Mouse (Mus musculus) heart, postnatal 25 days (tissue): ENCODE data around the gene Zfp710. TPM values are rescaled to one million over a fixed set of nuclear protein-coding genes. Genes with fewer than 3 reads are reported as not detected.
"Not testable (repeated sequence)": the region's sequence is repeated elsewhere in the genome, so short reads cannot be mapped to it uniquely, and the experiment has no call there.

Experiments used
- DNase-seq: peaks from one replicate; pipeline ENCODE4 v3.0.0; 2022; ENCODE audit warnings: low spot score
- intact Hi-C: fragments of 180-260 bp; cut with DNase I; formaldehyde crosslinking; loops from one replicate; pipeline ENCODE4 v1.15.1; 2025
- total RNA-seq, 2 experiments: library from RNA; stranded (reverse); gene quantifications; 2 replicates each; pipeline ENCODE4 v1.2.3; 2021

Zfp710 gene
- total RNA-seq, 2 experiments from 2014 or later: 27.7 to 29.9 TPM

DNA sequence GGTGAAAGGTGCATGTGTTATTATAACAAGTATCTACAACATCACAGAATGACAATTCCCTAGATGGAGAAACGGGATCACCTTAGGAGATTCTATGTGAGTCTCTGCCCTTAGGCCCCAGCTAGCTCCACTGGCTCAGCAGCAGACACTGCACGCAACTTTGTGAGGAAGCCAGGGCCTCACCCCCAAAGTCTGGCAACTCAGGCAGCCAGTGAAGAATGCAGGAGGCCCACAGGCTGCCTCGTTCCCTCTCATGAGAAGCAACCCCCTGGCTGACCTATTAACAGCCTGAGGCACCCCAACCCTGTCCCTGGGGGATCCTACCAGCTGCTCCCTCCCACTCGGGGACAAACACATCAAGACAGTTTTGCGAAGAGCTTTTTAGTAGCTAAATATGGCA lies 69.9 kb downstream of the Zfp710 start:
- no peak for DNase-seq
- intact Hi-C loops: loop anchor here (5.0 to 10.0 kb wide), 2 partner anchors 157 to 300 kb away; partner anchors contain the start of genes Arpin and Mesp1

DNA sequence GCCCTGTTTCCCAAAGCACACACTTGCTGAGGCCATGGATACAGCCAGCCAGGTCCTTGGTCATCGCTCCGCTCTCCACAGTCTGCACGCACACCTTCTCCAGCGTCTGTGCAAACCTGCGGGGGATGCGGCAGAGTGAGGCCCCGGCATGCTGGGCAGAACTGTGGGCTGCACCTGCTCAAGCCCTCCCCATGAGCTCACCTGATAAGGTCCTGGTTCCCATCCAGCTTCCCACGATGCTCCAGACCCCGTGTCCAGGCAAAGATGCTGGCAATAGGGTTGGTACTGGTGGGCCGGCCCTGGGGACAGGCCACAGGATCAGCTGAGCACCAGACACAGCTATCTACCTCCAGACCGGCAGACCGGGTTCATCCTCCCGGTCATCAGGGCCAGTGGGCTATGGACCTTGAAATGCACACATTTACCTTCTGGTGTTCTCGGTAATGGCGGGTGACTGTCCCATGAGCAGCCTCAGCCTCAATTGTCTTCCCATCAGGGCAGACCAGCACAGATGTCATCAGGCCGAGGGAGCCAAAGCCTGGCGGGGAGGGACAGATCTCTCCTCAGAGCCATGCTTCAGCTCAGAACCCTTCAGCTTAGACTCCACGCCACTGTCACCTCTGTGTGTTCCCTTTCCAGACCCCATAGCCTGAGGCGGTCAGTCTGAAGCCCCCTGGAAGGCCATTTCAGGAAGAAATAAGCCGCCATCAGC lies 71.1 kb downstream of the Zfp710 start:
- no peak for DNase-seq
- intact Hi-C loops: loop anchor here (10.0 kb wide), 1 partner anchor 301 kb away; the partner anchor contains the start of gene Mesp1

DNA sequence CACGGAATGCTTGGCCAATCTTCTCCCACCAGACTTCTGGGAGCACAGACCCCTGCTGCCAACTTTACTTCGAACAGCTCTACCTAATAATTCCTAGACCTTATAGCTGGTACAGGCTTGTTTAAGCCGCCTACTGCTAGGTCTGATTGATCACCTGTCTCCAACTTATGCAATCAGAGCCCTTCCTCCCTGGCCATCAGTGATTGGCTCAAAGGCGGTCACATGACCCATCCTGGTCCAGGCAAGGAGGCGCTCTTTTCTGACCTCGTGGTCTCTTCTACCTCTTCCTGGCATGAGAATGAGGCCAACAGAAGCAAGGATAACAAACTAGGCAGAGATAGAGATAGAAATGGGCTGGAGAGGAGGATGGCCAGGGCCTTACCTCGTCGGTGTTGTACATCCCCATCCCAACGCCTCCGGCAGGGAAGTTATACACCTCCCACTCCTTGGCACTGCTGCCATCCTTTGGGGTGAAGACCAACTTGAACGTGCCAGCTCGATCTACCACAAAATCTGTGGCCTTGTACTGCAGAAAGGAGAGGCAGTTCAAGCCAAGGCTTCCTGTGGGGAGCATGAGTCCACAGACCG lies 73.9 kb downstream of the Zfp710 start:
- DNase-seq: no peak
- intact Hi-C loops: loop anchor here (10.0 kb wide), 1 partner anchor 304 kb away; the partner anchor contains the start of gene Mesp1

DNA sequence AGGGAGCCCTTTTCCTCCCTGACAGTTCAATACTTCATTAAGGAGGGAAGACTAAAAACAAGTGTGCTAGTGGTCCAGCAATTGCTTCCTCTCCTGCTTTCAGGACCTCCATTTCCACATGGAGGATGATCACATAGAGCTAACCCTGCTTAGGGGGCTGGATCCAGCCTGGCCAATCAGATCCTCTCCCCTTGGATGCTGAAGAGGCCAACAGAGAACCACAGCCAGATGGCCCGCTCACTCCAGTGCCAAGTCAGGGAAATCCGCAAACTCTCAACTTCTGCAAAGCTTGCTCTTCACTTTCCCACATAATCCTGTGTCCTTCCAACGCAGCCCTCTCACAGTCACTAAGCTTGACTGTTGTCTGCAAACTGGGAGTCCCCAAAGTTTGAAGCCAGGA lies 78.7 kb downstream of the Zfp710 start:
- no peak for DNase-seq
- intact Hi-C loops: no loop called here

DNA sequence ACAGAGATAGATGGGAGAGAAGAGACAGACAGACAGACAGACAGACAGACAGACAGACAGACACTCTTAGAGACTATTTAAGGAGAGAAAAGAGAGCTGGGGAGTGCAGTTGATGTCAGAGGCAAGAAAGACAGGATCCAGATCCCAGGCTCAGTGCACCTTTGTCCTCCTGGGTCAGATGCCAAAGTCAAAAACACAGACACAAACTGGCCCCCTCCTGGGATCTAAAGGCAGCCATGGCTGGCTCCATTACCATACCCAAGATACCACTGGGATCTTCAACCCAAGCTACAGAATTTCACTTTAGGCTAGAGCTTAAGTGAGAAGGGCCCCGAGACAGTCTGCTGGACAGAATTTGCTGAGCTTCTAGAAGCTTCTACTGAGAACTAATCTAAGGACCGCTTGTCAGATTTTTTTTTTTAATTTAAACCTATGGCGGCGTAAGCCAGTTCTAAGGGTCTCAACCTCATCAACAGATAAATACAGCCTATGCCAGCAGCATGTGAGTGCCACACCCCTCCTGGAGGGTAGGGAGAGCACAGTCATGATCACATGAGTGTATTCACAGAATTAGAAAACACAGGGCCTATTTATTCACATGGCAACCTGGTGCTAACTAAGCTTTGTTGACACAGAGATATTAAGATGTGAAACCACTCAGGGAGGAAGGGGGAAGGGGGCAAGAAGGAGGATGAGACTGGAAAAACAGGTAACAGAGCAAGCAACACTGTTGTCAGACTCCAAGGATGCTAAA lies 81.2 kb downstream of the Zfp710 start:
- DNase-seq: no peak
- intact Hi-C loops: no loop called here

DNA sequence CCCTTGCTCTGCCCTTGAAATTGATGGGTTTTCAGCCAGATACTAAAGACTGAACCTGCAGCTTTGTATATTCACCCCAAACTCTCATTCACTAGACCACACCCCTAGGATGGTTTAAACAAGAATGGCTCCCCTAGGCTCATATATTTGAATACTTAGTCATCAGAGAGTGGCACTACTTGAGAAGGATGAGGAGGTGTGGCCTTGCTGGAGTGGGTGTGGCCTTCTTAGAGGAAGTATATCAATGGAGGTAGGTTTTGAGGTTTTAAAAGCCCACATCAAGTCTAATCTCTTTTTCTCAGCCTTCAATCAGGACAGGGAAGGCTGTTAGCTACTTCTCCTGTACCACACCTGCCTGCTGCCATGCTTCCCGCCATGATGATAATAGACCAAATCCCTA lies 81.8 kb downstream of the Zfp710 start:
- intact Hi-C loops: no loop called here
- no peak for DNase-seq

DNA sequence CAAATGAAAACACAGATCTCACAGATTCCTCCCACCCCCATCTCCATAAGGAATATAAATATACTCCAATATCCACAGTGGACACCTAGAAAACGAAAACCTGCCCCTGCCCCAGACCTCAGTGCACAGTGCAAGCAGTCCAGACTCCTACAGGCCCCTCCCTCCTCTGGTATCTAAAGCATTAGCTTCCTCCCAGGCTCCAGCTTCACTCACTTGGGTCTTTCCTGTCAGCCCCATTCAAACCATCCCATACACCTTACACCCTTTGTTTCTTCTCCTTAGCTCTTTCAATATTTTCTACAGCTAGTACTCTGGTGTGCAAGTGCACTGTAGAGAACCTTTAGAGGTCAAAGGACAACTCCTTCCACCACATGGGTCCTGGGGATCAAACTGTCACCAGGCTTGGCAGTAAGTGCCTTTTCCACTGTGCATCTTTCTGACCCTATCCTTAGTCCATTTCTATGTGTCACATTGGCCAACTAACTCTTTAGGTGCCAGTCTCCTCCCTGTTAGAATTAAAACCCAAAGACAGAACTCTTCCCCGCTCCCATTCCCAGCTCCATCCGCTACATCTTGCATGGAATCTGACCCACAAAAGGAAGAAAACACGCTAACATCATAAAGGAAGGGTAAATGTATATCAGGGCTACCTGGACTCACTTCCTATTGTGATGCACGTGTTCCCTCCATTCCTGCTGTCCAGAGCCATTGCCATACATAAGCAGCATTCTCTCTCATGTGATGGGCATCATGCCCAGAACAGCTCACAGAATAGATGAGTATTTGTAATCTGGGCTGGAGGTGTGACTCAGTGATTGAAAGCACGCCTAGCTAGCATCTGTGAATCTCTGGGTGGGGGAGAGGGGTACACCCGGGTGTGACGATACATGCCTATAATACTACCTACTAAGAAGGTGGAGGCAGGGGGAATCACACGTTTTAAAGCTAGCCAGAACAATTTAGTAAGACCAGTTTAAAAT lies 86.7 kb downstream of the Zfp710 start:
- intact Hi-C loops: no loop called here
- DNase-seq: no peak

DNA sequence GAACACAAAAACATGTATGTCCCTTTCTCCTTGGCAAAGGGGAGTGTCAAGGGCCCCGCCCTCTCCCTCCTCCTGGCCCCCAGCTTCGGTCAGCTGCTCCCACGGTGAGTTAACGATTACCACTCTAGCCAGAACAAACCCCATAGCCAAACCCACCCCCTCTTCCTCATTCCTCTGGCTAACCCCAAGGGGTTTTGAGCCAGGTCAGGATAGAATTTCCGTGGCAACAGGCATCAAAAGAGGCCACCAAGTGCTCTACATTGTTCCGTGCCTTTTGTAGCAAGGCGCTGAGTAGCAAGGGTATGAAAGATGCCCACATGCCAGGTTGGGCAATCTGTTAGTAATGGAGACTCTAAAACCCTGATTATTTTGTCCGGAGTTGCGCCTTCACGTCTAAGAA lies 89.4 kb downstream of the Zfp710 start:
- intact Hi-C loops: no loop called here
- DNase-seq: peak; percentile 49

DNA sequence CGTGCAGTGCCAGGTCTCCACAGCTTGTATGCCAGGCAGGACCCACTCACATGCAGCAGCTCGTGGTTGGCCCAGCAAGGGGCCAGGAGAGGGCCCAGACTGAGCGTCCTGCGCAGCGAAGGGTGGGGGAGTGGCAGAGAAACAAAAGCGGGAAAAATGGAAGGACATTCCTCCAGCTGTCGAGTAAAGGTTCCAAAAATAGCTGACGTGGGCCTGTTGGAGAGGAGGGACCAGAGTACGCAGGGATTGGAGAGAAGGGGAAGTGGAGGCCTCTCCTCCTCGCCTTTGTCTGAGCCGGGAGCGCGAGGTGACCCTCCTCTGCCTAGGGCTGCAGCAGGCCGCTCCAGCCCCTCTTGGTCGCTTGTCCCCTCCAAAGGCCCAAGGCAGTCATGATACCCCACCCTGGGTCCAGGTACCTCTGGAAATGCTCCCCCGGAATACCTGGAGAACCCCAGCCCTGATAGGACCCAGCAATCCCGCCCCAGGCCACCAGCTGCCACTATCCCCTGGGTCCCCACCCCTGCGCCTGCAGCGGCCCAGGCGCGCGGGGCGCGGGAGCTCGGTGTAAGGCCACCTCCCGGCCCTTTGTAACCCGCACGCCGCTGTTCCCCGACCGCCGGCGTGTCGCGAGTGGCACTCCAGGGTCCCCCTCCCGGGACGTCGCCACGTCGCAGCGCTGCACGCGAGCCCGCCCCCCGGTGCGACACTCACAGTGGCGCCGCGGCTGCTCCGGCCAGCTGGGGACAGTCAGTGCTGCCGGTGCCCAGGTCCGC lies 90.0 kb downstream of the Zfp710 start:
- intact Hi-C loops: no loop called here
- peak; percentile 57 for DNase-seq

DNA sequence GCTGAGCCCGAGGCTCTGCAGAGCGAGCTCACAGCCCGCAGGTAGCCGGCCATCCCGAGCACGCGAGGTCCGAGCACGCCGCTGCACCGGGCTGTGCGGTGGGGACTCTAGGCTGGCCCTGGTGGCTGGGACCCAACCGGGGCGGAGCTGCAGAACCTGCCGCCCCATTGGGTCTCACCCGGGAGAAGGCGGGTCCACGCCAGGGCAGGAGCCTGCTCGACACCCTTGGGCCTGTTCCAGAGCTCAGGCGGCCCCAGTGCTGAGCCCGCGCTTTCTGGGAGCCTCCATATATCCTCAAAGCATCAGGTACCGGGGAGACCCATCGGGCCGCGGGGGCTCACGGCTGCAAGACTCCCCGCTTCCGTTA lies 90.6 kb downstream of the Zfp710 start, which contains the start of gene Idh2:
Gene Idh2, minus strand, starts transcription at position 169 of the 367 bp plus-strand sequence.
- intact Hi-C loops: no loop called here
- peak; percentile 90 for DNase-seq

DNA sequence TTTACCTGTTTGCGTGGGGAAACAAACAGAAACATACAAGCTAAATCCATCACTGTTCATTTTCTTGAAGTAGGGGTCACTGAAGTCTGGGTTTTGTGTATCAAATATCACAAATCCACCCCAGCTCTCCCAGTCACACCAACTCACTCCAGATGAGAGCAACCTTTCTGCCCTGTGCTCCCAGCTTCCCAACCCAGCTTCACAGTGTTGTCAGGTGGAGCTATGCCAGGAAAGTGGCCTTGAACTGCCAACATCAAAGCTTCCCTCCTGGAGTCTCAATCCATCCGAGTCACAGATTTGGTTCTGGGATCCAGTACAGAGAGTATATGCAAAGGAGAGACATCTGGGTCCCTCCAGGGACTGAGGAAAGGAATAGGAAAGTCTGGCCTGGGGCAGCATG lies 91.5 kb downstream of the Zfp710 start:
- intact Hi-C loops: no loop called here
- DNase-seq: no peak

DNA sequence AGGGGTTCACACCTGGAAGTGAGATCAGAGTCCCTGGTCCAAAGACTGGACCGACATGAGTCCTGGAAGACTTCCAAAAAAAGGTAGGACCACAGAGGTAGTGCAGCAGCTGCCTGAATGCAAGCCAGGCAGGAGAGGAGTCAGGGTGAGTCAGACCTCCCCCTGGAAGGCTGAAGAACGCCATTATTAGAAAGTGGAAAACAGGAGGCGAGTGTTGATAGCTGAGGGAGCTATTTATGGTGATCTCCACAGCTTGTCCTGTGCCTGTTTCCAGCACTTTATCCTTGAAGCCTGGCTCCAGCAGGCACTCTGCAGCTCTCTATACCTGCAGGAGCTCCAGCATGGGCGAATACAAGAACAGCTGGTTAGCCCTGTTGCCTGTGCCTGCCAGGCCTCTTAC lies 94.6 kb downstream of the Zfp710 start:
- intact Hi-C loops: loop anchor here (1.0 kb wide), 1 partner anchor 11 kb away; no protein-coding TSS in a partner anchor
- DNase-seq: no peak

DNA sequence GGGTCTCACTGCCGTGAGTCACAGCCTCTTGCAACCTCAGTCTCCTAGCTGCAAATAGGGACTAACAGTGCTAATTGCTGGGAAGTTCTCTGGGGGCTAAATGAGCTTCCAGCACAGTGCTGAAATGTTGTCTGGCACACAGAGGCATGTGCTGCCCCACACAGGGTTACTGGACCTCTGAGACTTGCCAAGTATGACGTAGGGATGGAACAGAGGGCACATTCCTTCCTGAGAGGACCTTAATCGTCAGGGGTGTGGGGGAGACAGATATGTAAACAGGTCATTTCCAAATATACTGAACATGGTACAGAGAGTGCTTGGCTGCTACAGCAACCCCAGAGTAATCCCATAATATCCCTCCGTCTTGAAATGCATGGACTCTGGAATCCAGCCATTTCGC lies 96.5 kb downstream of the Zfp710 start:
- DNase-seq: no peak
- intact Hi-C loops: no loop called here

DNA sequence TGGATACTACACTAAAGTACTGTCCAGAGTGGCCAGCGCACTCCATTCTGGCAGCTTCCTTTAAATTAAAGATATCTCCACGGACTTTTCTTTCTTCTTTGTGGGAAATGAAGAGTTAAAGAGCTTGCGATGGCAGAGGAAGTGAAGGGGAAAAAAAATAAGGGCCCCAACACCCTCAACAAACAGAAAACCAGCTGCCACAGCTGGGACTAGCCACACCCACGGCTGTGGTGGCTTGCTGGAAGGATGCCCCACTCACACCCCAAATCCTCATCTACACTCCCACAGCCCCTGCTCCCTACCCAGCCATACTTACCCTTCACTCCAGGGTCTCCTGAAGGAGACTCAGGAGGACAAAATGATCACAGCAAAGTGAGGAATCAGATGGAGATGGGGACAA lies 98.5 kb downstream of the Zfp710 start:
- intact Hi-C loops: no loop called here
- no peak for DNase-seq

DNA sequence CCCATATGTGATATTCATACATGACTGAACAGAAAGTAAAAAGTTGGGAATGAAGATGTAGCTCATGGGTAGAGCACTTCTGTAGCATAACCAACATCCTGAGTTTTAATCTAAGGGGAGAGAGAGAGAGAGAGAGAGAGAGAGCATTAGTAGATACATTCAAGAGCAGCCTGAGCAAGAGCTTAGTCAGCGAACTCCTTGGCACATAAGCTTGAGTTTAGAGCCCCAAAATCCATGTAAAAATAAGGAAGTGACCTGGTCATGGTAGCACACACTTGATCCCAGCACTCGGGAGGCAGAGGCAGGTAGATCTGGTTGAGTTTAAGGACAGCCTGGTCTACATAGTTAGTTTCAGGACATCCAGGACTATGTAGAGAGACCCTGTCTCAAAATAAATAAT lies 99.1 kb downstream of the Zfp710 start:
- no peak for DNase-seq
- intact Hi-C loops: no loop called here

DNA sequence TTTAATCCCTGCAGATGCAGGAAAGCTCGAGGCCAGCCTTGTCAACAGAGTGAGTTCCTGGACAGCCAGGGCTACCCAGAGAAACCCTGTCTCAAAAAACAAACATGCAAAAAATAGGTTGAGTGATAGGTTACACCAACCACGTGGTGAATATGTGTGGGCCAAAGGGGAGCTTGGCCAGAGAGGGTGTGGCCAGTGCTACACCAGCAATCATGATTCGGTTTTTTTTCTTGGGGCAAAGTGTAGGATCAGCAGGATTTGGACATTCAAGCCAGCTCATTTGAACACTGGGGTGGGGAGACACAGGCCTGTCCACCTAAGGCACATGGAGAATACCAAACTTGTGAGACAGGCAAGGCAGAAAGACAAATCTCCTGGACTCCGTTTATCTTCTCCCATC lies 104.7 kb downstream of the Zfp710 start:
- DNase-seq: no peak
- intact Hi-C loops: no loop called here

DNA sequence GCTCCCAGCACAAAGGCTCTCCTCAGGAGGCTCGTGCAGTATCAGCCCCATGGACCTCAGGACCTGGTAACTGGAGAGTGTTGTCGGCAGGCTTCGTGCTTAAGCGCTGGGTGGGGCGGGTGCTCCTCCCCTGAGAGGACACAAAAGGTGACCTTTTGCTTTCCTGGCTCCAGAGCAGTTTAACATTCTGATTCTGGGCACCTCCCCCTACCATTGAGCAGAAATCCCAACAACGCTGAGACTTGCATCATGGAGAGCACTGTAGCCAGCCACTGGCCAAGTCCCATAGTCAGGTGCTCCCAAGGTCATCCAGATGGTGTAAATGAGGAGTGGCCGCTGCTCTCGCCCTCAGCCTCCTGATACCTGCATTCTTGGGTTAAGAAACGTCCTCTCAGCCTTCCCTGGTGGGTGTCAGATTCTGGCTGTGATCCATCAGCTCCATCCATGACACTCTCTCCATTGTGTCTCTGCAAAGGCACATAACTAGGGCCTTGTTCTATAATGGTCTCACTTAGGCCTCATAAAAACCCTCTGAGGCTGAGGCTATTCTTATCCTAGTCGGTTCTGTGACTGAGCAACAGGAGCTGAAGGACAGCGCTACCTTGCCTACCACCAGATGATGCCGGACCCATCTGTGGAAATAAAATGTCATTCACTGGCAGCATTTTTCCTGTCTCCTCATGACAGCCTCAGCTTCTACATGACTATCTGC lies 105.9 kb downstream of the Zfp710 start:
- intact Hi-C loops: loop anchor here (1.0 kb wide), 1 partner anchor 11 kb away; no protein-coding TSS in a partner anchor
- peak; percentile 22 for DNase-seq

DNA sequence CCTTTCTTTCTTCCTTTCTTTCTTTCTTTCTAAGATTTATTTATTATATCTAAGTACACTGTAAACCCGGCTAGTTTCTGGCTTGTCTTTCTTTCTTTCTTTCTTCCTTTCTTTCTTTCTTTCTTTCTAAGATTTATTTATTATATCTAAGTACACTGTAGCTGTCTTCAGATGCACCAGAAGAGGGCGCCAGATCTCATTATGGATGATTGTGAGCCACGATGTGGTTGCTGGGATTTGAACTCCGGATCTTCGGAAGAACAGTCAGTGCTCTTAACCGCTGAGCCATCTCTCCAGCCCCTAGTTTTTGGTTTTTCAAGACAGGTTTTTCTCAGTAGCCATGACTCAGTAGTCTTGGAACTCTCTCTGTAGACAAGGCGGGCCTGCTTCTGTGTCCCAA lies 106.7 kb downstream of the Zfp710 start:
- DNase-seq, intact Hi-C loops: not testable (repeated sequence)
